Mouse (Mus musculus): ENCODE results near the gene Mars.
A peak's percentile ranks its signal among the peaks of the same experiment; 100 is the strongest.

The Mars gene

DNA sequence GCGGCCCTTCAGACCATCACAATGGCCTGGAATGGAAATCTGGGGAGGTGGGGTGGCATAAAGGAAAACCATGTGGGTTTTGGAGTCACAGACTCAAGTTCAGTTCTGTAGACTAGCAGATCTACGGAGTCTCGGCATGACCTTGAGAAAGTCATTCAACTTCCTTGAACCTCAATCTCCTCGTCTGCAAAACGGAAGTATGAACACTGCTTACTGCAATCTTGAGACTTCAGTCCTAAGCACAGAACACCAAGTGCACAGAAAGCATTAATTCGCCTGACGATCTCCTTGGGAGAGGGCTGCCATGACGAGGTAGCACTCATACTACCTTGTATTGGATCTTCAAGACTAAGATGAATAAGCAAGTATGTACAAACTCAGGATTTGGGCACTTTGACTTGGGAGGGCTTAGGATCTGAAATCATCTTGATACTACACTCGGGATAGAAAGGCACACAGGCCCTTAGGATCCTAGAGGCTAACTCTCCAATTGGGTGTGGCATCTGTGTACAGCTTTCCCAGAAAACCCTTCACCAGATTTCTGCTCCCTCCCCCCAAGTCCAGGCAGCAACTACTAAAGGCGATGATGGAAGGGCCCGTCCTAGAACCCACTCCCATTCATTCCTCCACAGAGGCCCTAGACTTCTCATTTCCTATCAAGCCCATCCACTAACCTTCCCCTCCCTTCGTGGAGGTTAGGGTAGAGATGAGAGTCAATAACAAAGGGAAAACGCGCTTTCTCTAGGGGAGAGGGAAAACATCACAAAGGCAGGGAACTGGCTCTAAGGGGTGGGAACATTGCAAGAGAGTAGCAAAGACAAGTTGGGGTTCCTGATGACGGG is 49.7 kb downstream of the Mars start:
- DNase-seq (ENCODE audit: extremely low spot score) = no peak

GRCm38 (mm10) chr10:127258489-127258888 is 53.1 kb downstream of the Mars start:
- no peak for DNase-seq (ENCODE audit: extremely low spot score)

- no peak for DNase-seq (ENCODE audit: extremely low spot score)
These were observed 53.8 kb downstream of the Mars start for GRCm38 (mm10) chr10:127257790-127258189.

DNA sequence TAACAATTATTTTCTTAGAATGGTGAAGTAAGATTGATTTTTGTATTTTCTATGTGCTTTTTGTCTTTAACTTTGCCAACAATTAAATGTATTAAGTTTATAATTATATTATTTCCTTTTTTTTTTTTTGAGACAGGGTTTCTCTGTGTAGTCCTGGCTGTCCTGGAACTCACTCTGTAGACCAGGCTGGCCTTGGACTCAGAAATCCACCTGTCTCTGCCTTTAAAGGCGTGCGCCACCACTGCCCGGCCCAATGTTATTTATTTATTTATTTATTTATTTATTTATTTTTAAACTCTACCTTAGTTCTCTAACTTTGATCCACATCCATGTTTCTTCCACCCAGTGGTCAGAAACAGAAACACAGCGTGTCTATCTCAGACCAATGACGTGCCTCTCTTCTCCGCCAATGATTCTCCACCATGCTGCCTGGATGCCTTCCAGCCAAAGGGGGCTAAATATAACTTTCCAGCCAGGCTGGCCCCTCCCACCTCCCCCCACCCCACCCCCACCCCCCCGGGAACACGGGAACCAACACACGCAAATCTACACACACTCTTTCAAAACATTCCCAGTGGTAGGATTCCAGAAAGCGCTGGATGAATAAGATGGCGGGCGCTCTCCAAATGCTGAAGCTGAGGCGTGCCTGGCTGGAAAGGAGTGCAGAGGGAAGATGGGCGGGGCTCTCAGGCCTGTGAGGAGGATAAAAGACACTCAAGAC is 55.8 kb downstream of the Mars start:
- DNase-seq (ENCODE audit: extremely low spot score) = peak; percentile 67

DNA sequence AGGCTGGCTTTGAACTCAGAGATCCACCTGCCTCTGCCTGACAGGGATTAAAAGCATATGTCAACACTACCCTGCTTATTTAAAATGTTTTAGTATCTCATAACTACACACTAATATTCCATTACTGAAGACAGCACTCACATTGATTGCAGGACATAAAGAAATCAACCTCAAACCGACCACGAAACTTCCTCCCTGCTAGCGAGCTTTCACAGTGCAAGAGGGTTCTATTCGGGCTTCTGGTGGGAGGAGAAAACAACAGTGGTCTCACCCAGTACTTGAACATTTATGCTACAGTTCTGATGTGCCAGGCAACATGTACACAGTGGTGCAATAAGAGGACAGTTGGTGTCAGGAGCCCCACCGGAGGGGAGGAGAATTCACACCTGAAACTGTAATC is 60.8 kb downstream of the Mars start:
- DNase-seq (ENCODE audit: extremely low spot score) = no peak
